12 mouse cellular contexts compared by ENCODE assay signal in the genomic region with DNA sequence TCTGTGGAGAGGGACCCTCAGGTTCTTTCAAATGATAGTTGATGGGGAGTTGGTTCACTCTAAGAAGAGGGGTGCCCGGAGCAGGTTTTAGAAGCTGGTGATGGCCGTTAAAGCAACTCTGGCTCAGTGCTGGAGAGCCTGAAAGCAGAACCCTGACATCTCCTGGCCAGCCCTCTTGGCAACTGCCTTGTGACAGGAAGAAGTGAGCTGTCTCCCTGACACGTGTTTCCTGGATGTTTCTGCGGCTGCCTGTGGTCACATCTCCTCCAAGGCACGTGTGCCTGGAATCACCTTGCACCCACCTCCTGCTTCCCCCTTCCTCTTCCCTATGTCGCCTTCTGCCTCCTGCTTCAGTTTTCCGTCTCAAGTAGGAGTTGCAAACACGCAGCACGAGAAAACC. TPM values are rescaled to one million over a fixed set of nuclear protein-coding genes. Genes with fewer than 3 reads are reported as not detected.
DNase-seq lines count a peak whose midpoint lies in the region; ATAC-seq and TF ChIP-seq lines count a peak whose summit lies in the region.
"Had no signal": no experiment of that assay in that cellular context is flagged by ENCODE, and none has a peak within 500 bp of the region (broad histone marks: within the 10 kb centered on the region; RNA-seq: fewer than 3 reads in every experiment).

No protein-coding gene starts in this region.

- 62% methylated on average over 9 of the region's 9 CpGs for WGBS in kidney, postnatal 0 days
- 90% methylated on average over 9 of the region's 9 CpGs for WGBS in hindbrain, embryonic 10.5 days

- H3K9ac ChIP-seq in kidney, postnatal 0 days (ENCODE audit: low read depth, low read length): no peak overlapping the region

- H3K27me3 ChIP-seq in kidney, postnatal 0 days (ENCODE audit: insufficient read depth, low read length): no peaks in the 10 kb centered on the region
- no peaks in the 10 kb centered on the region for H3K27me3 ChIP-seq in hindbrain, embryonic 10.5 days (ENCODE audit: insufficient read depth, poor library complexity, severe bottlenecking)

- no peak overlapping the region for H3K4me3 ChIP-seq in kidney, postnatal 0 days (replicated peaks; ENCODE audit: low read depth, low read length)
- no peak overlapping the region for H3K4me3 ChIP-seq in hindbrain, embryonic 10.5 days

- H3K4me2 ChIP-seq in kidney, postnatal 0 days (ENCODE audit: low read length): no peak overlapping the region

- no peak for TF ChIP-seq CTCF in kidney, postnatal 0 days (IDR thresholded peaks at IDR 0.05; ENCODE audit: low read depth)

- peaks cover 31% of the 10 kb centered on the region for H3K36me3 ChIP-seq in kidney, postnatal 0 days (ENCODE audit: insufficient read depth, low read length)
- peaks cover 67% of the 10 kb centered on the region for H3K36me3 ChIP-seq in hindbrain, embryonic 10.5 days

- H3K27ac ChIP-seq in kidney, postnatal 0 days: no peak overlapping the region
- H3K27ac ChIP-seq in hindbrain, embryonic 10.5 days: no peak overlapping the region

- DNase-seq in gastrocnemius, adult 18-20 months (ENCODE audit: low spot score): peak; percentile 20
- no peak for DNase-seq in gastrocnemius, postnatal 36 days
- peak; percentile 20 to 31 for DNase-seq in adrenal gland, postnatal 36 days
- peak; percentile 40 for DNase-seq in kidney, postnatal 0 days (ENCODE audit: low spot score)
- DNase-seq in embryo, embryonic 10.5 days (ENCODE audit: low spot score): no peak
- no peak for DNase-seq in hindbrain, embryonic 10.5 days (ENCODE audit: low spot score)
- DNase-seq: layer of hippocampus, postnatal 36 days had no signal

- ATAC-seq in kidney, postnatal 0 days (replicated peaks; ENCODE audit: low FRiP score, low read depth): no peak
- peak; percentile 59 for ATAC-seq in megakaryocyte, adult 5-6 weeks (ENCODE audit: poor library complexity, severe bottlenecking)
- ATAC-seq in erythroblast, adult 5-6 weeks (replicated peaks; ENCODE audit: low FRiP score, poor library complexity, severe bottlenecking): no peak
- ATAC-seq: activated CD4-positive, CD25-positive, alpha-beta regulatory T cell, adult 4 months had no signal

- H3K4me1 ChIP-seq in kidney, postnatal 0 days (replicated peaks; ENCODE audit: insufficient read depth, low read length): no peaks in the 10 kb centered on the region; the same call in 1 of the 2 replicates
- H3K4me1 ChIP-seq in hindbrain, embryonic 10.5 days (replicated peaks): peaks cover 15% of the 10 kb centered on the region

- H3K9me3 ChIP-seq in kidney, postnatal 0 days (replicated peaks; ENCODE audit: low read length): no peaks in the 10 kb centered on the region
- H3K9me3 ChIP-seq in hindbrain, embryonic 10.5 days: no peaks in the 10 kb centered on the region

- intact Hi-C loops in gastrocnemius, postnatal 36 days (cut with DNase I): no loop called here

RNA-seq across cellular contexts. Expression of gene Vps39, which starts 4.8 kb away (rescaled TPM):
- total RNA-seq in gastrocnemius, adult 18-20 months (2021): 10 to 100 TPM; 18.5 to 23.3 TPM
- total RNA-seq in gastrocnemius, postnatal 36 days (2021): 10 to 100 TPM; 20.1 to 20.2 TPM
- total RNA-seq in adrenal gland, postnatal 36 days (2021): 10 to 100 TPM; 43.2 to 52.8 TPM
- 13.9 and 15.2 TPM in 2 replicates for polyA plus RNA-seq in kidney, postnatal 0 days (2015; fragmentation: Nextera tagmentation; extraction: Ambion mirVana)
- total RNA-seq in megakaryocyte, adult 5-6 weeks (2015): 11.4 and 21.7 TPM in 2 replicates
- total RNA-seq in megakaryocyte, adult 5-6 weeks (2017): 24.9 and 26.6 TPM in 2 replicates
- total RNA-seq in erythroblast, adult 5-6 weeks (2015; ENCODE audit: low replicate concordance): 8.8 and 13.2 TPM in 2 replicates
- 8.8 and 10.6 TPM in 2 replicates for total RNA-seq in erythroblast, adult 5-6 weeks (2017; ENCODE audit: low replicate concordance)
- 27.1 and 36.0 TPM in 2 replicates for polyA plus RNA-seq in hindbrain, embryonic 10.5 days (2016; fragmentation: Nextera tagmentation; extraction: Ambion mirVana)

RNA-seq across cellular contexts. Expression of gene Pla2g4f, which starts 34.2 kb away (rescaled TPM):
- not detected for total RNA-seq in gastrocnemius, adult 18-20 months (2021)
- not detected for total RNA-seq in gastrocnemius, postnatal 36 days (2021)
- total RNA-seq in adrenal gland, postnatal 36 days (2021): not detected
- 0.07 TPM in 1 of 2 replicates, not detected in the other for polyA plus RNA-seq in kidney, postnatal 0 days (2015; fragmentation: Nextera tagmentation; extraction: Ambion mirVana)
- not detected in 2 replicates for total RNA-seq in megakaryocyte, adult 5-6 weeks (2015)
- total RNA-seq in megakaryocyte, adult 5-6 weeks (2017): 0.15 TPM in 1 of 2 replicates, not detected in the other
- not detected in 2 replicates for total RNA-seq in erythroblast, adult 5-6 weeks (2015; ENCODE audit: low replicate concordance)
- total RNA-seq in erythroblast, adult 5-6 weeks (2017; ENCODE audit: low replicate concordance): not detected in 2 replicates
- not detected in 2 replicates for polyA plus RNA-seq in hindbrain, embryonic 10.5 days (2016; fragmentation: Nextera tagmentation; extraction: Ambion mirVana)
- total RNA-seq: layer of hippocampus, postnatal 36 days had no signal

RNA-seq across cellular contexts. Expression of gene Ganc, which starts 55.6 kb away (rescaled TPM):
- 10 to 100 TPM; 30.2 to 36.5 TPM for total RNA-seq in gastrocnemius, adult 18-20 months (2021)
- total RNA-seq in gastrocnemius, postnatal 36 days (2021): 10 to 100 TPM; 29.6 to 40.7 TPM
- total RNA-seq in adrenal gland, postnatal 36 days (2021): 10 to 100 TPM; 25.9 to 37.3 TPM
- 13.5 and 13.7 TPM in 2 replicates for polyA plus RNA-seq in kidney, postnatal 0 days (2015; fragmentation: Nextera tagmentation; extraction: Ambion mirVana)
- 10.8 and 11.9 TPM in 2 replicates for total RNA-seq in megakaryocyte, adult 5-6 weeks (2015)
- total RNA-seq in megakaryocyte, adult 5-6 weeks (2017): 20.7 and 21.0 TPM in 2 replicates
- total RNA-seq in erythroblast, adult 5-6 weeks (2015; ENCODE audit: low replicate concordance): 3.8 and 5.2 TPM in 2 replicates
- 5.2 and 22.6 TPM in 2 replicates for total RNA-seq in erythroblast, adult 5-6 weeks (2017; ENCODE audit: low replicate concordance)
- 8.0 and 8.2 TPM in 2 replicates for polyA plus RNA-seq in hindbrain, embryonic 10.5 days (2016; fragmentation: Nextera tagmentation; extraction: Ambion mirVana)

RNA-seq across cellular contexts. Expression of gene Tmem87a, which starts 55.8 kb away (rescaled TPM):
- 10 to 100 TPM; 33.6 to 35.1 TPM for total RNA-seq in gastrocnemius, adult 18-20 months (2021)
- 10 to 100 TPM; 40.0 to 41.0 TPM for total RNA-seq in gastrocnemius, postnatal 36 days (2021)
- 10 to 100 TPM; 42.0 to 49.9 TPM for total RNA-seq in adrenal gland, postnatal 36 days (2021)
- polyA plus RNA-seq in kidney, postnatal 0 days (2015; fragmentation: Nextera tagmentation; extraction: Ambion mirVana): 10.4 and 12.0 TPM in 2 replicates
- total RNA-seq in megakaryocyte, adult 5-6 weeks (2015): 18.5 and 20.3 TPM in 2 replicates
- 41.7 and 46.8 TPM in 2 replicates for total RNA-seq in megakaryocyte, adult 5-6 weeks (2017)
- total RNA-seq in erythroblast, adult 5-6 weeks (2015; ENCODE audit: low replicate concordance): 7.1 and 16.3 TPM in 2 replicates
- total RNA-seq in erythroblast, adult 5-6 weeks (2017; ENCODE audit: low replicate concordance): 19.2 and 19.7 TPM in 2 replicates
- polyA plus RNA-seq in hindbrain, embryonic 10.5 days (2016; fragmentation: Nextera tagmentation; extraction: Ambion mirVana): 4.9 and 5.2 TPM in 2 replicates

RNA-seq across cellular contexts. Expression of gene Pla2g4d, which starts 59.1 kb away (rescaled TPM):
- not detected for total RNA-seq in gastrocnemius, adult 18-20 months (2021)
- not detected for total RNA-seq in gastrocnemius, postnatal 36 days (2021)
- under 1 TPM in 1 of 2 experiments, not detected in 1; 0.07 TPM for total RNA-seq in adrenal gland, postnatal 36 days (2021)
- 0.05 and 0.07 TPM in 2 replicates for polyA plus RNA-seq in kidney, postnatal 0 days (2015; fragmentation: Nextera tagmentation; extraction: Ambion mirVana)
- not detected in 2 replicates for total RNA-seq in megakaryocyte, adult 5-6 weeks (2015)
- total RNA-seq in megakaryocyte, adult 5-6 weeks (2017): not detected in 2 replicates
- not detected in 2 replicates for total RNA-seq in erythroblast, adult 5-6 weeks (2015; ENCODE audit: low replicate concordance)
- not detected in 2 replicates for total RNA-seq in erythroblast, adult 5-6 weeks (2017; ENCODE audit: low replicate concordance)
- 0.04 TPM in 1 of 2 replicates, not detected in the other for polyA plus RNA-seq in hindbrain, embryonic 10.5 days (2016; fragmentation: Nextera tagmentation; extraction: Ambion mirVana)
- total RNA-seq: gastrocnemius, postnatal 4 days; layer of hippocampus, postnatal 36 days had no signal
- polyA plus RNA-seq: activated CD4-positive, CD25-positive, alpha-beta regulatory T cell, adult 4 months; lung, embryonic 16.5 days had no signal

Comparison
In these comparisons a context has a peak if more than half of its experiments do, and no peak if none do; other contexts are left out.
1. DNase-seq: peak in gastrocnemius, adult 18-20 months (single experiment), adrenal gland, postnatal 36 days (2 of 2) and kidney, postnatal 0 days (single experiment); none in gastrocnemius, postnatal 36 days (0 of 2), embryo, embryonic 10.5 days (single experiment) and hindbrain, embryonic 10.5 days (single experiment).